ENCODE assay signal across 14 mouse cellular contexts in genomic region chr10:98645681-98646122, GRCm38 (mm10).
A peak's percentile ranks its signal among the peaks of the same experiment; 100 is the strongest.
DNase-seq lines count a peak whose midpoint lies in the region; ATAC-seq and TF ChIP-seq lines count a peak whose summit lies in the region.
"Had no signal": no experiment of that assay in that cellular context is flagged by ENCODE, and none has a peak within 500 bp of the region (broad histone marks: within the 10 kb centered on the region; RNA-seq: fewer than 3 reads in every experiment).

No protein-coding gene starts in this region.

- no peak overlapping the region for H3K4me3 ChIP-seq in layer of hippocampus, adult 2 months
- H3K4me3 ChIP-seq in kidney, embryonic 15.5 days (replicated peaks) = no peak overlapping the region
- H3K4me3 ChIP-seq: embryonic facial prominence, embryonic 10.5 days; heart, embryonic 12.5 days had no signal

- H3K36me3 ChIP-seq in kidney, embryonic 15.5 days = no peaks in the 10 kb centered on the region
- H3K36me3 ChIP-seq: embryonic facial prominence, embryonic 10.5 days; heart, embryonic 12.5 days had no signal

- no peak overlapping the region for H3K4me2 ChIP-seq in kidney, embryonic 15.5 days
- H3K4me2 ChIP-seq: heart, embryonic 12.5 days had no signal

- H3K9ac ChIP-seq in kidney, embryonic 15.5 days = no peak overlapping the region
- H3K9ac ChIP-seq: heart, embryonic 12.5 days had no signal

- 81% methylated on average over 10 of the region's 10 CpGs for WGBS in kidney, embryonic 15.5 days

- no peak for TF ChIP-seq POLR2A in brain, embryonic 14.5 days (IDR thresholded peaks at IDR 0.05; ENCODE audit: borderline replicate concordance, extremely low read depth, insufficient read depth, insufficient read length, poor library complexity, severe bottlenecking)

- H3K27ac ChIP-seq in layer of hippocampus, adult 2 months = peak overlapping the region; percentile 85
- no peak overlapping the region for H3K27ac ChIP-seq in kidney, embryonic 15.5 days
- H3K27ac ChIP-seq: embryonic facial prominence, embryonic 10.5 days had no signal

- ATAC-seq in kidney, embryonic 15.5 days (replicated peaks; ENCODE audit: low FRiP score) = no peak
- ATAC-seq: intestine, postnatal 0 days had no signal

- no peak for DNase-seq in layer of hippocampus, adult 2 months (ENCODE audit: low spot score in 2 of 2)
- no peak for DNase-seq in layer of hippocampus, adult 11-12 months (ENCODE audit: low spot score)
- peak; percentile 28 for DNase-seq in brain, embryonic 14.5 days (ENCODE audit: low read depth)
- DNase-seq in cerebellum, postnatal 36 days = peak; percentile 48 to 62
- DNase-seq in layer of hippocampus, postnatal 14 days (ENCODE audit: low spot score in 2 of 2) = peak; percentile 29 to 35
- no peak for DNase-seq in lung, postnatal 10 days
- DNase-seq in urinary bladder, postnatal 25 days (ENCODE audit: low spot score) = no peak
- DNase-seq: adrenal gland, postnatal 14 days; B cell, adult 2 months; liver had no signal

- H3K4me1 ChIP-seq in kidney, embryonic 15.5 days = no peaks in the 10 kb centered on the region
- H3K4me1 ChIP-seq: embryonic facial prominence, embryonic 10.5 days; heart, embryonic 12.5 days had no signal

- no peaks in the 10 kb centered on the region for H3K27me3 ChIP-seq in kidney, embryonic 15.5 days
- H3K27me3 ChIP-seq: heart, embryonic 12.5 days had no signal

- no peak for TF ChIP-seq CTCF in layer of hippocampus, adult 2 months (conservative IDR thresholded peaks at IDR 0.05)
- TF ChIP-seq CTCF in brain, embryonic 14.5 days (IDR thresholded peaks at IDR 0.05; ENCODE audit: borderline replicate concordance, extremely low read depth, insufficient read depth, insufficient read length) = no peak

- H3K9me3 ChIP-seq in kidney, embryonic 15.5 days (replicated peaks) = no peaks in the 10 kb centered on the region
- H3K9me3 ChIP-seq: embryonic facial prominence, embryonic 10.5 days; heart, embryonic 12.5 days had no signal

Comparison
In these comparisons a context has a peak if more than half of its experiments do, and no peak if none do; other contexts are left out.
1. DNase-seq: peak in brain, embryonic 14.5 days (single experiment), cerebellum, postnatal 36 days (2 of 2) and layer of hippocampus, postnatal 14 days (2 of 2); none in layer of hippocampus, adult 2 months (0 of 2), layer of hippocampus, adult 11-12 months (single experiment), lung, postnatal 10 days (single experiment) and urinary bladder, postnatal 25 days (single experiment).